Mouse (Mus musculus) 3T3-L1 (cell line): Measurements from ENCODE around the gene Ess2.
"Not testable (repeated sequence)": the region's sequence is repeated elsewhere in the genome, so short reads cannot be mapped to it uniquely, and the experiment has no call there.

Experiments used
- DNase-seq: peaks from one replicate; pipeline ENCODE4 v3.0.0-alpha.2; 2015; ENCODE audit warnings: low read depth, low spot score

The Ess2 gene

GRCm38 (mm10) chr16:17911052-17911595, at the start of gene Ess2:
Ess2 (minus strand) TSS chr16:17911348.
- DNase-seq, result peak; percentile 99

DNA sequence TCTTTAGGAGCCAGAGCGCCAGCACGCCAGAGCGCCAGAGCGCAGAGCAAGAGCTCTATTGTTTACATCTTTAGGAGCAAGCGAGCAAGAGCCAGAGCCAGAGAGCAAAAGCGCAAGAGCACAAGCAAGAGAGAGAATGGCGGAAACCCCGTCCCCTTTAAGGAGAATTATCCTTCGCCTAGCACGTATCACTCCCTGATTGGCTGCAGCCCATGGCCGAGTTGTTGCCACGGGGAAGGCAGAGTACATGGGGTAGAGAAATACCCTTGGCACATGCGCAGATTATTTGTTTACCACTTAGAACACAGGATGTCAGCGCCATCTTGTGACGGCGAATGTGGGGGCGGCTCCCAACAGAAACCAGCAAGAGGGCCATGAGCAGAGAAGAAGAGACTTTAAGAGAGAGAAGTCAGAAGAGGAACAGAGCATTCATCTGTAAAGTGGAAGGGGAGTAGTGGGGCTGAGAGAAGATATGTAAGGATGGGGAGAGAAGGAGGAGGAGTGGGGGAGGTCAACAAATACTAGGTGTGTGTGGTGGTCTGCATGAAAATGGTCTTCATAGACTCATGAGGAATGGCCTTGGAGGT, 45.0 kb upstream of the Ess2 start:
- DNase-seq, result not testable (repeated sequence)

GRCm38 (mm10) chr16:17951618-17952017, 40.5 kb upstream of the Ess2 start:
- DNase-seq, result no peak

GRCm38 (mm10) chr16:17950068-17950467, 38.9 kb upstream of the Ess2 start:
- no peak for DNase-seq

DNA sequence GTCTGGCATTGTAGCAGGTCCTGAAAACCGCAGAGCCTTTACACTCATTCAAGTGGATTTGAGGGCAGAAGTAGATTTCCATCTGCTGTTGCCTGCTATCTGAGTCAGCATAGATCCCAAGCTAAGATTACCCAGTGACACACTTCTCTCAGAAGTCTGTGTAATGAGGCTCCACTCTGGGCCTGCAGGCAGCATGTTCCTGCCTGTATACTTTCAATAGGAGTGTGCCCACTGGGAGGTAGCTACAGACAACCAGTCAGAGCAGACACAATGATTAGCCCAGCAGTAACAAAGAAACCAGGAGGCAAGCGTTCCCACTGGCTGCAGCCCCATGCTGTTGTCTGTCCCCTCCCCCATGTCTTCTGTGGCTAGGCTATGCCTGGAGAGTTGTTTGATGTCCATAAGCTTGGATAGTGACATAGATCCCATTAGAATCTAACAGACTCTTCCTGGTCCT, 38.3 kb upstream of the Ess2 start:
- peak; percentile 83 for DNase-seq

- no peak for DNase-seq
These were observed 34.1 kb upstream of the Ess2 start for GRCm38 (mm10) chr16:17945081-17945831.

DNA sequence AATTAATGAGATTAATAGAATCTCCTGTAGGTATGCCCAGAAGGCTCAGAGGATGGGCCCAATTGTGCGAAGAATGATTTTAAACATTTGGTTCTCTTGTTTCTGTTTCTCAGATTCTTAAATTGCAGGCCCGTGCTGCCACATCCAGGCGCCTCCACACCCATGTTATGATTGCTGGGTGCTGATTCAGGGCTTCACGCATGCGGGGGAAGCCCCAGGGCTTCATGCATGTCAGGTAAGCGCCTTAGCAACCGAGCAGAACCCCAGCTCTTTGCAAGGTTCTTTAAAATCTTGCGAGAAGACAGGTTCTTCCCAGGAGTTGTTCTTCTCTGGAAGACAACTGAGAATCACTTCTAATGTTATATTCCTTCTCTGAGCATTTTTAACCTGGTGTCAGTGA, 32.3 kb upstream of the Ess2 start:
- no peak for DNase-seq

- DNase-seq, result no peak
These were observed 28.2 kb upstream of the Ess2 start for GRCm38 (mm10) chr16:17939255-17939751.

DNA sequence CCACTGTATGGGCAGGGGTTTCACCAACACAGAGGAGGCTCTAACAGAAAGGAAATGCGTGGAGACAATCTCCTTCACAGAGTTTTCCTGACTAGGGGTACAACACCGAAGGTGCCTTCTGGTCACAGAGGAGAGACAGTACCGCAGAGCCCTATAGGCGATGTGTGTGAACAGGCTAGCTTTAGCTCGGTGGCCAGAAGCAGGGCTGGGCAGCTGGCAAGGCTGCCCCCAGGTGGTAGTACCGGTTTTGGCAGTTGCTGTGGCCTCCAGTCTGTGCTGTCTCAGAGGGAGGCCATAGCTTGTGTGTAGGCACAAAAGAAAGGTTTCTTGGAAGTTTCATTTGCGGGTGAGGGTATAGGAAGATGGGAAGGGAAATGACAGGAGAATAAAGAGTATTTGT, 27.7 kb upstream of the Ess2 start:
- peak; percentile 82 for DNase-seq

DNA sequence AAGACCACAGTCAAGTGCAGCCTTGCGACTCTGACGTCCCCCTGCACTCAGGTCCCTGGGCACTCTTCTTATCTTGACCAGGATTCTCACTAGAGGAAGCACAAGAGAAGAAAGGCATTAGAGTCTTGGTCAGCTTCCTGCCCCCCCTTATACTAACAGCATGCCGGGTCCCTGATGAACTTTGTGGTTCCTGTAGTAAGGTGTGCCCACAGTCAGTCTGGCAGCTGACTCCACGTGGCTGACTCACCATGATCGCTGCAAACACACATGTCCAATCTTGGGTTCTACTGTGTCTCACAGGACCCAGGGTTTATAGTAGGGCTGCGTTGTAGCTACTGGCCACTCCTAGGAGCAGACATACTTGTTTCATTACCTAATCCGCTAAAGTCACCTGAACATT, 27.0 kb upstream of the Ess2 start:
- DNase-seq, result peak; percentile 48

DNA sequence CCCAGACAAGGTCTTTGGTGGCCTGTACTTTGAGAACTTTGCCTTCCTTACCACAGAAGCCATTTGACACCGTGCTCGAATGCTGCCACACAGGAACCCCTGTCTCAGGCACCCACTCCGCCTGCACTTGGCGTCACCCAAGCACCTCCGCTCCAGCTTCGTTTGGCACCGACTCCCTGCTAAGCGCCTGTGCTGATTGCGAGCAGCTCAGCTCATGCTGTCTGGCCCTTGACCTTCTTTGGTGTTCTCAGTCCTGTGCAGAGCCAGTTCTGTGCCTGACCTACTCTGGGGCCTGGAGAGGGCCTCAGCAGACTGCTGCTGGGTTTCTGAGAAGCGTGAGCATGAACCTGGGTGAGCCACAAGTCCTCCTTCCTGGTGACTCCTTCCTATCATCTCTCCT, 25.6 kb upstream of the Ess2 start:
- DNase-seq, result no peak

- no peak for DNase-seq
These were observed 23.3 kb upstream of the Ess2 start for GRCm38 (mm10) chr16:17934445-17934910.

DNA sequence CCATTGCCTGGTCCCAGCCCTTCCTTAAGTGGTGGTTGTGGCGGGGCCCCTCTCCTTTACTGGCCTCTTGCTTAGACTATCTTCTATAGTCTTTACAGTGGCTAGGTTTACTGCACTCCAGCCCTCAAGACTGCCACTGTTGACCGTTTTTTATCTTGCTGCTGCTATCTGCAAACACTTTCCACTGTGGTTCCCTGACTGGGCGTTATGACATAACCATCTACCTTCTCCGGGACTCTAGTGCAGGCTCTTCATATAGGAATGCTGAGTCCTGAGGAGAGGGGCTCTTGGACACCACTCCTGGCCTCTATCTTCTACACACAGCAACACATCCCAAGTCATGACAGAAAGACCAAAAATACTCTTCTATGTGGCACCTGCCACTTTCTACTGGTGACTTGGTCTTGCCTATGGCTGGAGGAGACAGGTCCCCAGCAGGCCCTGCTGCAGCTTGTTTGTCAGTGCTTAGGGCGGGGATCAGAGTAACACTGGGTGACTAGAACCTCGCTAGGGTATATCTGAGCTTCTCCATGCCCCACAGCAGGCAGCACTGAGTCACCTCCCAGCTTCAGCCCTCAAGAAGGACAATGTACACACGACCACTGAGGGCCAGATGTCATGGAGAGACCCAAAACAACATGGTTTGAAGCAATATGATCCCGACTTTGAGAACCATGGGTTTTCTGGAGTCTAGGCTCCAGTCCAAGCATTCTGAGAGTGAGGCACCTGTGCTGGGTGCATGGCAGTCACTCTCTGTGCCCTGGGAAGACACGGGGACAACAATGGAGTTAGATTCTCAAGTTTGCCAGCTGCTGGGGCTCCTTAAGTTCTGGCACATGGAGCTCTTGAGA, 22.7 kb upstream of the Ess2 start:
- DNase-seq, result no peak

- no peak for DNase-seq
These were observed 20.8 kb upstream of the Ess2 start for GRCm38 (mm10) chr16:17931906-17932460.

DNA sequence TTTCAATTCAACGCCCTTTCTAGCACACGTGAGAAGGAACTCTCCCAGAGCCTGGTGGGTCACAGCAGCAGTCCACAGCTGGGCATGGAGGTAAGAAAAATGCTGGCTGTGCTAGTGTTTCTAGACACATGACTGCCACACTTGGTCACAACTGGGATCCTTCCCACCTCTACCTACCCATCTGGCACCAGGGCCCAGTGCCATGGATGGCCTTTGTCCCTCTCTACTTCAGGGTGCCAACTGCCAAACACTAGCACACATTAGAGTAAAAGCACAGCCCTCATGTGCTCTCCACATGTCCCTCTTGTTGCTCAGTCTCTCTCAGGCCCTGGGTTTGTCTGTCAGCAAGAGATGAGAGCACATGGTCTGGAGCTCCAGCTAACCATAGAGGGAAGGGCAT, 18.5 kb upstream of the Ess2 start:
- DNase-seq, result no peak

GRCm38 (mm10) chr16:17929211-17929610, 18.1 kb upstream of the Ess2 start:
- no peak for DNase-seq

DNA sequence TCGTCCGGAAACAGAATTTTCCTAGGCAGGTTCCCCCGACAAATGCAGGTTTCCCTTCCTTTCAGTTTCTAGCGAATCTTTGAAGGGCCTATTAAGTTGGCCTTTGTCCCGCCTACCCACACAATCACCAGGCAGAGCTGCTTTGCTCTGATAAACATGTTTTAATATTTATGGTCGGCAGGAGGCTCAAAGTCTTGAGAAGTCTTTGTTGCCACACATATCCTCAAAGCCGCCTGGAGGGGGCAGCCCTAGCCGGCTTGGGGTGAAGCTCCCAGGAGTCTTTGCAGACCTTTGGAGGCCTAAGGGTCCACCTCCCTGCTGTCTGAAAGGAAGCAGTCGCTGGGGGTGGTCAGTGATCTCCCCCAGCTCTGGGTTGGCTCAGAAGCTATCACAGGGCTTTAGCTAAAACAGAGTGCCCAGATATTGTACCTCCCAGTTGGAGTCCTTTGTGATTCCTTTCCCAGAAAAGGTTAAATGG, 17.5 kb upstream of the Ess2 start:
- DNase-seq, result peak; percentile 99

DNA sequence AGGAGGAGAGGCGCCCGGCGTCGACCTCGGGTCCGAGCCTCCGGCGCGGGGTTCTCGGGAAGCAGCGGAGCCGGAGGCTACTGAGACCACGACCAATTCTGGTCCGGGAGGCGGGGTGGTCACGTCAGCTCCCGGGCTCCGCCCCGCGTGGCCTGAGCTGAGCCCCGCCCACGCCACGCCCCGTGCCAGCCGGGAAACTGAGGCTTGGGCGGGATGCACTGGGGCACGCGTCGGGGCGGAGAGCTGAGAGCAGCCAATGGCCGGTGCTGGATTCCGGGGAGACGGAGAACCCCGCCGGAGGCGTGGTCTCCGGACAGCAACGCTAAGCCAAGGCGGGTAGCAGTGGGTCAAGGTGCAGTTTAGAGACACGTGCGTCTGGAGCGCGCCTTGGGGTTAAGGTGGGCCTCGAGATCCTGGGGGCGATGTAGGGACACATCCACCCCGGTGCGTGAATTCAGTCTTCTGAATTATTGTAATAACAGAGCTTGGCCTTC, 17.0 kb upstream of the Ess2 start, which contains the start of gene Slc25a1:
Slc25a1 (minus strand) TSS at position 133 of the 494 bp plus-strand sequence.
- peak; percentile 63 for DNase-seq

- peak; percentile 39 for DNase-seq
These were observed 16.4 kb upstream of the Ess2 start for GRCm38 (mm10) chr16:17927351-17928082.

GRCm38 (mm10) chr16:17922163-17922538, 11.0 kb upstream of the Ess2 start:
- no peak for DNase-seq
